Mouse (Mus musculus) thymus, adult 2 months (tissue): ENCODE measurements around the gene Cnot8. TPM values are rescaled to one million over a fixed set of nuclear protein-coding genes. Genes with fewer than 3 reads are reported as not detected.
"Not testable (repeated sequence)": the region's sequence is repeated elsewhere in the genome, so short reads cannot be mapped to it uniquely, and the experiment has no call there.

Source experiments
- DNase-seq: peaks from one replicate; pipeline ENCODE4 v3.0.0; 2021
- H3K27ac ChIP-seq: fragments of 200-500 bp; 2 replicates; pipeline ENCODE4 v1.5.1; 2012; ENCODE audit warnings: low read length, control low read depth; ENCODE audit not compliant: control insufficient read depth, insufficient read depth
- H3K27me3 ChIP-seq: fragments of 200-500 bp; 2 replicates; pipeline ENCODE4 v1.6.1; 2012; ENCODE audit warnings: mild to moderate bottlenecking, low read length, moderate library complexity, mixed read lengths; ENCODE audit not compliant: control insufficient read depth, insufficient read depth
- H3K36me3 ChIP-seq: fragments of 200-500 bp; 2 replicates; pipeline ENCODE4 v1.6.1; 2012; ENCODE audit warnings: mild to moderate bottlenecking, low read length, moderate library complexity; ENCODE audit not compliant: control insufficient read depth, insufficient read depth
- H3K4me1 ChIP-seq: fragments of 200-500 bp; replicated peaks from 2 replicates; pipeline ENCODE4 v1.6.1; 2012; ENCODE audit warnings: low read length; ENCODE audit not compliant: control insufficient read depth, insufficient read depth
- H3K4me3 ChIP-seq: fragments of 200-500 bp; 2 replicates; pipeline ENCODE4 v1.5.1; 2012; ENCODE audit warnings: mild to moderate bottlenecking, low read length, control low read depth, moderate library complexity; ENCODE audit not compliant: control insufficient read depth, insufficient read depth
- CTCF ChIP-seq: fragments of 200-500 bp; IDR thresholded peaks from 2 replicates; pipeline ENCODE4 v1.5.1; 2012; ENCODE audit warnings: mild to moderate bottlenecking, control low read depth, low read length, moderate library complexity, borderline replicate concordance; ENCODE audit not compliant: control insufficient read depth, poor library complexity, insufficient read depth; ENCODE audit errors: extremely low read depth
- POLR2A ChIP-seq: fragments of 200-500 bp; IDR thresholded peaks from 2 replicates; pipeline ENCODE4 v1.6.1; 2012; ENCODE audit warnings: mild to moderate bottlenecking, low read length, control low read depth, moderate library complexity; ENCODE audit not compliant: control insufficient read depth, poor library complexity, insufficient read depth; ENCODE audit errors: extremely low read depth
- WGBS: fragments of 180-500 bp; shearing (Covaris S2); methylation state at CpG from one replicate; pipeline ENCODE4 v1.1.7; 2018; 5-methylcytosine and 5-hydroxymethylcytosine counted together
- polyA plus RNA-seq: library from polyadenylated mRNA; depleted of rRNA; stranded (reverse); fragments of >200 nt; gene quantifications from 2 replicates; pipeline ENCODE4 v1.2.3, GENCODE M21; 2012

Cnot8 gene
- polyA plus RNA-seq, 1 experiment: 192 TPM

DNA sequence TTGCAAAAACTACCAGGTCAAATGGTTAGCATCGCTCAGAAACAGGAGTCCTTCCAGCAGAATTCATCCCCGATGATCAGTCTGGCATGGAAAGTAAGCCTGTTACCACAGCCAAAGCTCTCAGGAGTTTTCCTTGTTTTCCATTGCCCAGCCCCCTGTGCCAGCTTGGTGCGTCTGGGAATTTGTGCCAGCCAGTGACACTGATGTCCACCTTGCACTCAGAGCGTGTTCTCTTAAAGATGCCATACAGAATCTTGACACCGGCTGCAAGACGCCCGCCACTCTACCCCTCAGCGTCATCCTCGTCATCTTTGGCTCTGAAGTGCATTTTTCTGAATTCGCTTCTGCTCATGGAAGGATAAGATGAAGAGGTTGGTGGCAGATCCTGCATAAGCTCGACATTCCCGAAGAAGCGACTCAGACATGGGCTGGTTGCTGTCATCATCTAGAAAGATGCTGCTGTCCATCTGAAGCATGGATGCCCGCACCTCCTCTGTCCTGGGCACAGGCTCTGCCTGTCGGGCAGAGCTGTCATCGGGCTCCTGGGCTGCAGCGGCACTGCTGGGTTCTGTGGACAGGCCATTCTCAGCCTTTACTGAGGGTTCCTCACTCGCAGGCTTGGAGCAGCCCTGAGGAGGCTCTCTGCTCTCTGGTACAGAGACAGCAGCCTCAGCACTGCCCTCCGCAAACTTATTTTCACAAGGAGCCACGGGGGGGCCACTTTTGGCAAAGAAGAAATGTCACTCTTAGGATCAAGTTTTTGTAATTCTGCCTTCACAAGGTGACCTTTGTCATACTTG is 6.9 kb upstream of the Cnot8 start:
- no peaks in the 10 kb centered on the region for H3K27me3 ChIP-seq
- TF ChIP-seq CTCF (no peak), POLR2A (no peak)
- H3K4me3 ChIP-seq: peak overlapping the region; percentile 53
- peak; percentile 24 for DNase-seq
- peaks cover 29% of the 10 kb centered on the region for H3K4me1 ChIP-seq
- H3K36me3 ChIP-seq: no peaks in the 10 kb centered on the region
- H3K27ac ChIP-seq: peak overlapping the region; percentile 57
- 79% methylated on average over 20 of the region's 20 CpGs for WGBS

DNA sequence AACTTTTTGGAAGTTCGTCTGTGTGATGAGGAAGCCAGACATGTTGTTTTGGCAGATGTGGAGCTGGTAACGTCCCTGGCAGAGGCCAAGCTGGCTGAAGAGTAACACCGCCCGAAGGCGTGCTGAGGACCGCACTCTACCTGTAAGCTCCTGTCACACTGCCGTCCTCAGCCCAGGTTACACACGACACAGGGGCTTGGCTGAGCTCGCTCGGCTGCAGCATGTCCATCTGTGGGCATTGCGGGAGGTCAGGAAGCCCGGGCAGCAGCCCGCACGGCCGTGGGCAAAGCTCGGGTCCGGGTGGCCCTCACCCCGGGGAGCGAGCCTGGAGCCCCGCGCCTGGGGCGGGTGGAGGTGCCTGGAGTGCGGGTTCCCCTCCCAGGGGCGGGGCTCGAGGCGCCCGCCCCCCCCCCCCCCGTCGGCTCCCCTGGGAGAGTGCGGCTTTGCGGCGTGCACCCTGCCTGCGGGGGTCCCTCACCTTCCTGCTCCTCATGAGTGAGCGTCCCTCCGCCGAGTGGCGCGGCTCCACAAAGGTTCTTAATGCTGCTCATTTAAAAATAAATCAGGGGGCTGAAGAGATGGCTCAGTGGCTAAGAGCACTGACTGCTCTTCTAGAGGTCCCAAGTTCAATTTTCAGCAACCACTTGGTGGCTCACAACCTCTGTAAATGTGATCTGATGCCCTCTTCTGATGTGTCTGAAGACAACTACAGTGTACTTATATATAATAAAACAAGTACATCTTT is 6.2 kb upstream of the Cnot8 start:
- TF ChIP-seq CTCF (no peak), POLR2A (no peak)
- Histone ChIP-seq H3K27me3 (no peaks in the 10 kb centered on the region), H3K4me1 (peaks cover 33% of the 10 kb centered on the region), H3K4me3 (peak overlapping the region; percentile 53), H3K36me3 (no peaks in the 10 kb centered on the region), H3K27ac (peak overlapping the region; percentile 57)
- 11% methylated on average over 32 of the region's 38 CpGs for WGBS
- DNase-seq: peak; percentile 49

DNA sequence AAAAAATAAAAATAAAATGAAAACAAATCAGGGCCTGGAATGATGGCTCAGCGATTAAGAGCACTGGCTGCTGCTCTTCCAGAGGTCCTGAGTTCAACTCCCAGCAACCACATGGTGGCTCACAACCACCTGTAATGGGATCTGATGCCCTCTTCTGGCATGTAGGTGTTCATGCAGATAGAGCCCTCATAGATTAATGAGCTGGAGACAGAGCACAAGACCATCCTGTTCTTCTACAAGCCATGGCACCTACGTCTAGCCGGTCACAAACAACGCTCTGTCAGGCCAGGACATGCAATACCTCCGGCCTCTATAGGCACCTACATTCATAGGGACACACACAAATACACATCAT is 5.6 kb upstream of the Cnot8 start:
- peaks cover 35% of the 10 kb centered on the region for H3K4me1 ChIP-seq
- H3K4me3 ChIP-seq, H3K27ac ChIP-seq, H3K36me3 ChIP-seq, H3K27me3 ChIP-seq: not testable (repeated sequence)
- peak; percentile 47 for DNase-seq
- WGBS: 79% methylated on average over 5 of the region's 5 CpGs

DNA sequence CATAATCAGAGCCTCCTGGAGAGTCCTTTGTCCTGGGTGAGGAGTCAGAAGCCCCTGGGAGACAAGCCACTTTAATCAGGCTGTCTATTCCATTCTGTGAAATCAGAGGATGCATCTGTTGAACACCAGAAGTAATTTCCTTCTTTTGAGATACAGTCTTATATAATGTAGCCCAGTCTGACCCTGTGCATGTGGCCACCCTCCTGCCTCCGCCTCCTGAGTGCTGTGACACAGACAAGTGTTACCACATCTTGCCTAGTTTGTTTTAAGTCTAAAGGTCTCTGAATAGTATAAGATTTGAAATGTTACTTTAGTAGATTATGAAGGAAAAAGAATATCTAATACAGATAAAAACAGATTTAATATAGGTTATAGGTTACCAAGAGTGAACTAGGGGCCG is 3.9 kb upstream of the Cnot8 start:
- 96% methylated on average over 2 of the region's 2 CpGs for WGBS
- Histone ChIP-seq H3K4me1 (peaks cover 38% of the 10 kb centered on the region), H3K27ac (no peak overlapping the region), H3K36me3 (no peaks in the 10 kb centered on the region), H3K4me3 (no peak overlapping the region), H3K27me3 (no peaks in the 10 kb centered on the region)
- TF ChIP-seq CTCF: no peak
- TF ChIP-seq POLR2A: no peak
- no peak for DNase-seq

DNA sequence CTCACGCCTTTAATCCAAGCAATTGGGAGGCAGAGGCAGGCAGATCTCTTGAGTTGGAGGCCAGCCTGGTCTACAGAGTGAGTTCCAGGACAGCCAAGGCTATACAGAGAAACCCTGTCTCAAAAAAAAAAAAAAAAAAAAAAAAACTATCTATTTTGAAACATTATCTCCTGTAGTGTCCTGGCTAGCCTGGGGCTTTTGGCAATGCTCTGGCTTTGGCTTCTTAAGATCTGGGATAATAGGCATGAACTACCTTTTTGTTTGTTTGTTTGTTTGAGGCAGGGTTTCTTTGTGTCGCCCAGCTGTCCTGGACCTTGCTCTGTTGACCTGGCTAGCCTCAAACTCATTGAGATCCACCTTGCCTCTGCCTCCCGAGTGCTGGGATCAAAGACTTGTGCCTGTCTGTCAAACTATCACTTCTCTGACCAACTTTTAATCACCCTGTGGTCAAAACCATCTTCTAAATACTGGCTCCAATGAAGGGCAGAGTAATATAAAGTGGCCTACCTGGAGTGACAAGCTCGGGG is 2.7 kb upstream of the Cnot8 start:
- Histone ChIP-seq H3K4me1 (peaks cover 36% of the 10 kb centered on the region), H3K36me3 (no peaks in the 10 kb centered on the region), H3K27me3 (no peaks in the 10 kb centered on the region), H3K27ac (peak overlapping the region; percentile 100), H3K4me3 (no peak overlapping the region)
- 89% methylated on average over 4 of the region's 4 CpGs for whole genome bisulfite sequencing
- no peak for TF ChIP-seq CTCF
- no peak for TF ChIP-seq POLR2A
- no peak for DNase-seq

DNA sequence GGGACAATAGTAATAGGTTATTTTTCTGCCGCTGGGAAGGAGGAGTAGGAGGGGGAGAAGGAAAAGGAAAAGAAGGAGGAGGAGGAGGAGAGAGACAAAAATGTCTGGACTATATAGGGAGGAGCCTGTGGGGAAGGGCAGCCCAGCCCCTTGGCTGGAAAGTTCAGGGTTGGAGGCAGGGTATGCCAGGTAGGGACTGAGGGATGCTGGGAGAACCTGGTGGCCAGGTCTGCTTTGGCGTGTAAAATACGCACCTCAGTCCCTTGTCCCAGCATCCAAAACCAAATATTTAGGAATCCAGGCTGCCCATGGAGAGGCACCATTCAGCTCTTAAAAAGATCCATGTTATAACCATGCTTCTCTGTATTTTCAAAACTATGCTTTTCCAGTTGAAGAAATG is 1.8 kb upstream of the Cnot8 start:
- TF ChIP-seq CTCF: no peak
- no peak for TF ChIP-seq POLR2A
- H3K27ac ChIP-seq: peak overlapping the region; percentile 100
- H3K27me3 ChIP-seq: no peaks in the 10 kb centered on the region
- WGBS: 29% methylated on average over 3 of the region's 3 CpGs
- H3K36me3 ChIP-seq: no peaks in the 10 kb centered on the region
- peak; percentile 33 for DNase-seq
- H3K4me1 ChIP-seq: peaks cover 31% of the 10 kb centered on the region
- H3K4me3 ChIP-seq: no peak overlapping the region
